Mouse (Mus musculus) left cerebral cortex, adult 11 months (tissue): ENCODE measurements around the gene Actl7a.

ENCODE experiments used
- DNase-seq: peaks from one replicate; pipeline ENCODE4 v3.0.0; 2022; ENCODE audit warnings: low spot score

Gene Actl7a

GRCm38 (mm10) chr4:56743363-56744195, at the start of gene Actl7a:
Gene Actl7a, plus strand, starts transcription at chr4:56743413.
- DNase-seq: no peak

GRCm38 (mm10) chr4:56696401-56696800, 46.8 kb upstream of the Actl7a start:
- no peak for DNase-seq

GRCm38 (mm10) chr4:56698671-56699070, 44.5 kb upstream of the Actl7a start:
- DNase-seq: no peak

GRCm38 (mm10) chr4:56702234-56702633, 41.0 kb upstream of the Actl7a start:
- DNase-seq: no peak

GRCm38 (mm10) chr4:56713155-56713554, 30.1 kb upstream of the Actl7a start:
- DNase-seq: peak; percentile 51

- DNase-seq: no peak
Observed at GRCm38 (mm10) chr4:56716801-56717200, 26.4 kb upstream of the Actl7a start.

- DNase-seq: no peak
Observed at GRCm38 (mm10) chr4:56717932-56718331, 25.3 kb upstream of the Actl7a start.

GRCm38 (mm10) chr4:56718573-56719442, 24.4 kb upstream of the Actl7a start:
- DNase-seq: no peak

GRCm38 (mm10) chr4:56719456-56719855, 23.8 kb upstream of the Actl7a start:
- DNase-seq: no peak

GRCm38 (mm10) chr4:56720403-56720802, 22.8 kb upstream of the Actl7a start:
- no peak for DNase-seq

- DNase-seq: no peak
Observed at GRCm38 (mm10) chr4:56721469-56721868, 21.7 kb upstream of the Actl7a start.

- DNase-seq: no peak
Observed at GRCm38 (mm10) chr4:56722346-56722745, 20.9 kb upstream of the Actl7a start.

- DNase-seq: no peak
Observed at GRCm38 (mm10) chr4:56723237-56723636, 20.0 kb upstream of the Actl7a start.

GRCm38 (mm10) chr4:56725839-56726238, 17.4 kb upstream of the Actl7a start:
- DNase-seq: no peak

- DNase-seq: no peak
Observed at GRCm38 (mm10) chr4:56740020-56740485, 3.2 kb upstream of the Actl7a start, which contains the start of gene Gm26657. Gene Gm26657, plus strand, starts transcription at chr4:56740070.

- no peak for DNase-seq
Observed at GRCm38 (mm10) chr4:56740611-56741010, 2.6 kb upstream of the Actl7a start.

- no peak for DNase-seq
Observed at GRCm38 (mm10) chr4:56741041-56741493, 2.1 kb upstream of the Actl7a start, which contains the start of gene Actl7b. Gene Actl7b, minus strand, starts transcription at chr4:56741443.

GRCm38 (mm10) chr4:56742698-56743097, 515 bp upstream of the Actl7a start:
- no peak for DNase-seq

GRCm38 (mm10) chr4:56746345-56746744, 3.1 kb downstream of the Actl7a start:
- DNase-seq: no peak

GRCm38 (mm10) chr4:56747456-56747855, 4.2 kb downstream of the Actl7a start:
- DNase-seq: no peak

- DNase-seq: no peak
Observed at GRCm38 (mm10) chr4:56756021-56756420, 12.8 kb downstream of the Actl7a start.

- no peak for DNase-seq
Observed at GRCm38 (mm10) chr4:56756966-56757600, 13.9 kb downstream of the Actl7a start.
